Mouse (Mus musculus) spleen, adult 2 months (tissue): Measurements from ENCODE around the gene Zfp354a.

Experiments used
- CTCF ChIP-seq: fragments of 200-500 bp; IDR thresholded peaks from 2 replicates; pipeline ENCODE4 v1.5.1; 2011; ENCODE audit warnings: mild to moderate bottlenecking, inconsistent platforms; ENCODE audit not compliant: insufficient read depth, insufficient read length, insufficient replicate concordance; ENCODE audit errors: extremely low read depth
- POLR2A ChIP-seq: fragments of 200-500 bp; IDR thresholded peaks from 2 replicates; pipeline ENCODE4 v1.6.1; 2011; ENCODE audit warnings: low read depth, low read length, inconsistent platforms

- no peak for TF ChIP-seq POLR2A
- TF ChIP-seq CTCF, result no peak
Measured at GRCm38 (mm10) chr11:51085269-51085668, 26.2 kb downstream of the Zfp354a start.
